Mouse (Mus musculus) lung, postnatal 4 days (tissue): ENCODE data around the gene Btbd9.

Experiments used
- DNase-seq, 2 experiments: peaks; one replicate each; pipeline ENCODE4 v3.0.0; 2021

The Btbd9 gene

DNA sequence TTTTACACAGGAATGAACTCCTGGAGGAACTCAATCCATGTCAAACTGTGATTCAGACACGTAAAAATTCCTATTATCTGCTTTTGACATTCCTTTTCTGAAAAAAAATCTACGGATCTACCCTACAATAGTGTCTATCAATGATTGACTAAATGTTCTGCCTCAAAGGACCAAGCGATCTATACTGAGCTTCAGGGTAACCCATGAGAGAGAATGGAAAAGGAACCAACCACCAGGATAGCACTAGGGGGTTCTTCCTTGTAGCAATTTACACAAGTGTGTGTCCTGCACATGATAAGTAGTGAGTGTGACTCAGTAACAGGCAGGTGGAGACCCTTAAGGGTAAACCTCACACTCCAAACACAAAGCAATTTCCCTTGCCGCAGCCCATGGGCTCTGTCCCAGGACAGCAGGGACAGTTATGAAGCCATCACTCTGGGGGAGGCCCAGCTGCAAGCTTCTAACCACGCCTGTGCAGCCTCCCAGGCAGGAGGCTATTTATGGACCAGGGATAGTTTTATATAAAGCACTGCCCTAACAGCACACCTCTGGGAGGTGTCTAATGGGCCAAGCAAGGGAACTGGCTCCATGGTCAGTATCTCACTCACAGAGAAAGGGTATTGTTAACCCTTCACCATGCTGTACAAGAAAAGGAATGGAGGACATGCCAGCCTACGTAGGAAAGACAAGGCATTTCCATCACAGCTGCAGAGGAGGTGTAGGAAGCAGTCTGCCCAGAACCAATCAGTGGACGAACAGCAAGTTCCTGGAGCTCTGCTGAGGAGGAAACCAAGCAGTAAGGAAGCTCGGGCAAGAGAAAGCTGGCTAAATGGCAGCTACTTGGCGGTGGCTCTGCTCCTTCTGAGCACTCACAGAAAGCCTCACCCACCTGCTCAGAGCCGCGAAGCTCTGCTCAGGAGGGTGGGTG is 306.9 kb downstream of the Btbd9 start:
- no peak for DNase-seq

DNA sequence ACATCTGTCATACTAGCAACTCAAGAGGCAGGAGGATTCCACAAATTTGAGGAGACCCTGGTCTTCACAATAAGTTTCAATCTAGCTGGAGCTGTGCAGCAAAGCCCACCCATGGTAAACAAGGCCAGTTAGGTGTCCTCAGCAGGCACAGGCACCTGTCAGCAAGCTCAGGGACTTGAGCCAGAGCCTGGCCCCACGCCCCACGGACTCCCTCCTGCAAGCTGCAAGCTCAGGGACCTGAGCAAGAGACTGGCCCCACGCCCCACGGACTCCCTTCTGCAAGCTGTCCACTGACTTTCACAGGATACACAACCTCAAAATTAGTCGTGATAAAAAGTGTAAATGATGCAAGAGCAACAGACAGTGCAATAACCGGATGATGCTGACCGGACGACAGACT is 307.8 kb downstream of the Btbd9 start:
- no peak for DNase-seq

DNA sequence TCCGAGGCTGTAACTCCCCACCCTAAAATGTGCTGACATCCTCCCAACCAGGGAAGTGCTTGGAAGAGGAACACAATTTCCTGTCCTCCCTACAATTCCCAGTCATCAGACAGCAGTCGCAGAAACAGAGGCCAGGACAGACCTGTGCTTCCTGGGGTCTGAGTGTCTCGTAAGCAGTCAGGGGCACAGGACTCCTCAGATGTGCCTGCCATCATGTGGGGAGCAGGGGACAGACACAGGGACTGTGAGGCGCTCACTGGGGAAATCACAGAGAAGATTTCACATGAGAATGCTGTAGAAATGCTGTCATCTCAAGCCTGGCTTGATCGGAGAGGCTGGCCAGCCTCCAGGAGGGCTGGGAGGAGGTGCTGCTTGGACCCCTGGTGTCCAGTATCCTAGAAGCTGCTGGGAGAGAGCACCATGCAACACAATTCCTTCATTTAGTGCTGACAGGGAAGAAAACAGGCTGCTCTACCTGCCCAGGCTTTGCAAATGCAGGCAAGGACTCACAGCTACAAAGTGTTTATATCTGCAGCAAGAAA is 308.8 kb downstream of the Btbd9 start:
- peak in 1 of 2 experiments; percentile 41 for DNase-seq

GRCm38 (mm10) chr17:30263535-30263934 is 312.8 kb downstream of the Btbd9 start:
- DNase-seq, result no peak

DNA sequence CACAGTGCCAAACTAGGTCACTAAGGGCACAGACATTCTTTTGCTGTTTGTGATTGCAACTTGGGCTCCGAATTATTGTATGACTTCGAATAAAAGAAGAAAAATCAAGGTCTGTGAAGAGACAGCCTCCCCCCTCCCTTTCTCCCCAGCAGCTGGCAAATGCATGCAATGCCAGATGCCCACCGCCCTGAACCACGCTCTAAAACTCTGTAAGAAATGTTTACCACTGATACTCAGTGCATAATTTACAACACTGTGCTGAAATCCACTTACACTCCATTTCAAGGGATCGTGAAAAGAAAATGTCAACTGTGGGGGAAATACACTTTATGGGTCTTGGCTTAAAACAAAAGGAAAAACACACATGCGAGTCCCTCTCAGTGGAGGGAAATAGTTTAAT is 313.3 kb downstream of the Btbd9 start:
- DNase-seq, result no peak

GRCm38 (mm10) chr17:30262440-30262839 is 313.8 kb downstream of the Btbd9 start:
- no peak for DNase-seq

DNA sequence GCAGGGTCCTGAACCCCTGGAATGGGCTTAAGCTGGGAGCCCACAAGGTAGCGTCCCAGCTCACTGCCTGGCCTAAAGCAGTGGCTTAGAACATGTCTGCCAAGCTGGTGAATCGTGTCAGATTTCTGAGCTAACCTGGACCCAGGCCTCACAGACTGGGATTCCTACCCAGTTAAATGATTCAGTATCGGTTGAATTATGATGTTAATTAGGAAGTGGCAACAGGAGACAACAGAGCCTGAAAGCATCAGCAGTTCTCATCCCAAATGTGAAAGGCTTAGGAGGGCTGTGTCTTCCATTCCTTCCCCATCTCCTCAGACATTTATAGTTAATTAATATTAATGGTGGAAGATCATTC is 314.3 kb downstream of the Btbd9 start:
- no peak for DNase-seq

- no peak for DNase-seq
Measured at GRCm38 (mm10) chr17:30261307-30261982, 314.8 kb downstream of the Btbd9 start.

GRCm38 (mm10) chr17:30260641-30261306 is 315.5 kb downstream of the Btbd9 start:
- no peak for DNase-seq

GRCm38 (mm10) chr17:30259938-30260337 is 316.4 kb downstream of the Btbd9 start:
- no peak for DNase-seq

- DNase-seq, result no peak
Measured at GRCm38 (mm10) chr17:30258480-30258879, 317.8 kb downstream of the Btbd9 start.

DNA sequence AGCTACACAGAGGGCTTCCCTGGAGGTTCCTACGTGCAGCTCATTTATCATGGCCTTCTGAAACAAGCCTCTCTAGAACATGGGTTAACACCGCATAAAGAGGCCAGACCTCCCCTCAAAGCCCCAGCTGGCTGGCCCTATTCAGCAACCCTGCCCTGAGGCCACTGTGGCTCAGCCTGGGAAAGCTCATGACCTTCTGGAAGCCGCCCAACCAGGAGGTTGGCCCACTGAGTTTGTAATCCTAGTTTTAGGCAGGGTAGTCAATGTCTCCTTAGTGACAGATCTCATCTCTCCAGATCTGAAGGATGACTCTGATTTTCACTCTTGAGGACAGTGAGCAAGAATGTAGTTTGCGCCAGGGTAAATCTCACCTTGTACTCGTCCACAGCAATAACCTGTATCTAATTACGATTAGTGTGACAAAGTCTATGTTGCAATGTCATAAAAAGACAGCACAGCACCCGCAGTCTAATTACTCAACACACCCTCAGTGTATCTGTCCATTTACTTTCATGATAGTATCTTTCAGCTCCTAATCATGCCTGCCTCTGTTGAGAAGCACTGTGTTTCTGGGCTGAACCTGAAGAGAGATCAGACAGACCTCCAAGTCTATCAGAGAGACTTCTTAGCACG is 320.2 kb downstream of the Btbd9 start:
- no peak for DNase-seq

DNA sequence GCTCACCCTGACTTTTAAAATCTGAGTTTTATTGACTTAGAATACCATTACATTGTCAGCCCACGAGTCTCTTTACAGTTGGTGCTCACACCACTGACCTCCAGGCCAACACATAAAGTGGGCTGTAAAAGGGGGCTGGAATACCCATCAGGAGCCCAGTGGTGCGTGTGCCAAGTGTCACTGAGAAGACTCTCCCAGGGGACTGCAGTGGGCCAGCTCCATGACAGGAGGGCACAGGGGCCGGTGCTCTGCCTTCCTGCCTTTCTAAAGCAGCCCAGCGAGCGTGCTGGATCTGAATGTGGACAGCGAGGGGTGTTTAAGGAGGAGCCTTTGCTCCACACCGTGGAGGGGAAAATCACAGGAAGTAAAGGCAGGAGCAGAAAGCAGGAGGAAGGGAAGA is 322.4 kb downstream of the Btbd9 start:
- DNase-seq, result no peak

DNA sequence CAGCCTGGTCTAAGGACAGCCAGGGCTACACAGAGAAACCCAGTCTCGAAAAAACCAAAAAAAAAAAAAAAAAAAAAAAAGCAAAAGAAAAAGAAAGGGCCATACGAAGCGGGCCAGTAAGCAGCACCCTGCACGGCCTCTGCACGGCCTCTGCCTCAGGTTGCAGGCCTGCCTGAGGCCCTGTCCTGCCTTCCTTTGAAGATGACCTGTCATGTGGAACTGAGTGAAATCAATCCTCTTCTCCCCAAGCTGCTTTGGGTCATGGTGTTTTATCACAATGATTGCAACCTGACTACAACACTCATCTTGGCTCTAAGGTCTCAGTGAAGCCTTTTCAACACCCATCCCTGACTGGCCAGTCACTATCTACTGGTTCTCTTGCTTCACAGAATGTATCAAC is 323.3 kb downstream of the Btbd9 start:
- DNase-seq, result no peak

DNA sequence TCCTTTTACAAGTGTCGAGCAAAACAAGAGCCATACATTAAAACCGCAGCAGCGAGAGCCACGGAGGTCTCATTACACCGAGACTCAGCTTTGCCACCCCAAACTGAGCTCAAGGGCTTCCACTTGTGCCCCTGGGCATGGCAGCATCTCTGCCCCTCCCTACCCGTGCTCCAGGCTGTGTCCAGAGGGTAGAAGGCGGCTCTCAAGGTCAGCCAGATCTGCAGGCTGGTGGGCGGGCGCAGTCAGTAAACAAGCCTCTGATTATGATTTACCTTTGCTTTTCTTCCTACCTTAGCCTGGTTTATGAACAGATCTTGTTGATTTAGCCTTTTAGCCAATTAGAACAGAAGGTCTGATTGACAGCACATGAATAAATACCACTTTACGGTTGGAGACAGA is 331.0 kb downstream of the Btbd9 start:
- DNase-seq, result no peak

- no peak for DNase-seq
Measured at GRCm38 (mm10) chr17:30244651-30245307, 331.5 kb downstream of the Btbd9 start.

GRCm38 (mm10) chr17:30243540-30243939 is 332.7 kb downstream of the Btbd9 start:
- DNase-seq, result no peak

DNA sequence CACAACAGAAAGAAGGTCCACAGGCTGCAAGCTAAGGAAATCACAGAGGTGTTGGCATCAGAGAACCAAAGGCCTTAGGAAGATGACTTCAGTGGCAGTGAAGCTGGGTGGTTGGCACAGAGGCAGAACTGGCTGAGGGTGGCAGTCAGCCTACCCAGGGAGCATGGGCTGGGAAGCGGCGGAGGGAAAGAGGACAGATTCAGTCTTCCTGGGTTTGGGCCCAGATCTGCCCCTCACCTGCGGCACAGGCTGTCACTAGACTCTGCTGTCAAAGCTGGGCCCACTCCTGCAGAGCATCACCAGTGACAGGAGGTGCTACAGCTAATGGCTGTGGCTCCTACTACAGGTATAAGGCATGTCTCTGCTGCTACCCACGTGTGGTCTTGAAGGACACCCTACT is 333.6 kb downstream of the Btbd9 start:
- no peak for DNase-seq

GRCm38 (mm10) chr17:30241720-30242322 is 334.5 kb downstream of the Btbd9 start:
- DNase-seq, result no peak

GRCm38 (mm10) chr17:30241061-30241460 is 335.2 kb downstream of the Btbd9 start:
- DNase-seq, result no peak

- DNase-seq, result no peak
Measured at GRCm38 (mm10) chr17:30240659-30241058, 335.6 kb downstream of the Btbd9 start.

DNA sequence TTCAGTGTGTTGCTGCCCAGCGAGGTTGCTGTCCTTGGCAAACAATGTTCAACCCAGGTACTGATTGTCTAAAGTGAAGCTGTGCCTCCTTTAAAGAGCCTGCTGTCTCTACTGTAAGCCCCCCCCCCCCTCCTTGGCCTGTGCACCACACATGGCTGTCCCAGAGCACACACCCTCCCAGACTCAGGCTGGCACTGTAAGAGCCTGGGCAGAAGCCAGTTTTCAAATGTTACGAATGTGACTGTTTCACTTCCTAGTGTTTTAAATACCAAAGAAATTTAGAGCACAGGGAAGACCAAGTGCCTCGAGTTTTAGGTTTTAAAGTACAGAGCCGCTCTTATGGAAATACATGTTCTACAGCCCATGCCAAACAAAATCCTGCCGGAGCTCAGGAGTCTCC is 336.8 kb downstream of the Btbd9 start:
- DNase-seq, result no peak
